Mouse (Mus musculus): ENCODE measurements around the gene Gm14399. TPM values are rescaled to one million over a fixed set of nuclear protein-coding genes. Genes with fewer than 3 reads are reported as not detected.
"Not testable (repeated sequence)": the region's sequence is repeated elsewhere in the genome, so short reads cannot be mapped to it uniquely, and the experiment has no call there.

The Gm14399 gene
- polyA plus RNA-seq (2012; rRNA removed), result 0.40 and 15.9 TPM in 2 replicates

GRCm38 (mm10) chr2:175141993-175142295 is at the start of gene Gm14399:
Gene Gm14399 (minus strand): TSS chr2:175142012.
- H3K27me3 ChIP-seq (ENCODE audit: control insufficient read depth, insufficient read depth, low read length); H3K36me3 ChIP-seq (ENCODE audit: control insufficient read depth, insufficient read depth, low read length); H3K27ac ChIP-seq (ENCODE audit: control insufficient read depth, insufficient read depth, low read depth, low read length); H3K4me1 ChIP-seq (ENCODE audit: control insufficient read depth, insufficient read depth, low read length): not testable (repeated sequence)
- H3K4me3 ChIP-seq (ENCODE audit: control insufficient read depth, low read depth, low read length), result peak within 1 kb of the TSS; percentile 41

GRCm38 (mm10) chr2:175179008-175179407 is 37.2 kb upstream of the Gm14399 start:
- H3K4me1 ChIP-seq (ENCODE audit: control insufficient read depth, insufficient read depth, low read length); H3K27ac ChIP-seq (ENCODE audit: control insufficient read depth, insufficient read depth, low read depth, low read length); H3K36me3 ChIP-seq (ENCODE audit: control insufficient read depth, insufficient read depth, low read length); H3K4me3 ChIP-seq (ENCODE audit: control insufficient read depth, low read depth, low read length); H3K27me3 ChIP-seq (ENCODE audit: control insufficient read depth, insufficient read depth, low read length): not testable (repeated sequence)

GRCm38 (mm10) chr2:175176312-175176711 is 34.5 kb upstream of the Gm14399 start:
- H3K4me1 ChIP-seq (ENCODE audit: control insufficient read depth, insufficient read depth, low read length), result no peaks in the 10 kb centered on the region
- H3K27me3 ChIP-seq (ENCODE audit: control insufficient read depth, insufficient read depth, low read length), result no peaks in the 10 kb centered on the region
- TF ChIP-seq POLR2A (IDR thresholded peaks at IDR 0.05; ENCODE audit: control insufficient read depth, low read depth, low read length) (no peak), CTCF (IDR thresholded peaks at IDR 0.05; ENCODE audit: control insufficient read depth, insufficient read depth, insufficient replicate concordance, low read depth, low read length) (no peak)
- no peaks in the 10 kb centered on the region for H3K36me3 ChIP-seq (ENCODE audit: control insufficient read depth, insufficient read depth, low read length)
- no peak overlapping the region for H3K4me3 ChIP-seq (ENCODE audit: control insufficient read depth, low read depth, low read length)
- no peak overlapping the region for H3K27ac ChIP-seq (ENCODE audit: control insufficient read depth, insufficient read depth, low read depth, low read length)

GRCm38 (mm10) chr2:175175401-175176180 is 33.8 kb upstream of the Gm14399 start, which contains the start of gene Gm14443:
Gene Gm14443 (minus strand): TSS chr2:175175871.
- H3K4me3 ChIP-seq (ENCODE audit: control insufficient read depth, low read depth, low read length); H3K27ac ChIP-seq (ENCODE audit: control insufficient read depth, insufficient read depth, low read depth, low read length); H3K36me3 ChIP-seq (ENCODE audit: control insufficient read depth, insufficient read depth, low read length); H3K27me3 ChIP-seq (ENCODE audit: control insufficient read depth, insufficient read depth, low read length); H3K4me1 ChIP-seq (ENCODE audit: control insufficient read depth, insufficient read depth, low read length): not testable (repeated sequence)

- not testable (repeated sequence) for H3K27ac ChIP-seq (ENCODE audit: control insufficient read depth, insufficient read depth, low read depth, low read length); H3K27me3 ChIP-seq (ENCODE audit: control insufficient read depth, insufficient read depth, low read length); H3K36me3 ChIP-seq (ENCODE audit: control insufficient read depth, insufficient read depth, low read length); H3K4me3 ChIP-seq (ENCODE audit: control insufficient read depth, low read depth, low read length); H3K4me1 ChIP-seq (ENCODE audit: control insufficient read depth, insufficient read depth, low read length)
These were observed 32.2 kb upstream of the Gm14399 start for GRCm38 (mm10) chr2:175174058-175174457.

- H3K36me3 ChIP-seq (ENCODE audit: control insufficient read depth, insufficient read depth, low read length); H3K27ac ChIP-seq (ENCODE audit: control insufficient read depth, insufficient read depth, low read depth, low read length); H3K27me3 ChIP-seq (ENCODE audit: control insufficient read depth, insufficient read depth, low read length); H3K4me1 ChIP-seq (ENCODE audit: control insufficient read depth, insufficient read depth, low read length); H3K4me3 ChIP-seq (ENCODE audit: control insufficient read depth, low read depth, low read length): not testable (repeated sequence)
These were observed 31.2 kb upstream of the Gm14399 start for GRCm38 (mm10) chr2:175172906-175173595.

- no peaks in the 10 kb centered on the region for H3K27me3 ChIP-seq (ENCODE audit: control insufficient read depth, insufficient read depth, low read length)
- H3K4me3 ChIP-seq (ENCODE audit: control insufficient read depth, low read depth, low read length), result no peak overlapping the region
- H3K36me3 ChIP-seq (ENCODE audit: control insufficient read depth, insufficient read depth, low read length), result no peaks in the 10 kb centered on the region
- TF ChIP-seq POLR2A (IDR thresholded peaks at IDR 0.05; ENCODE audit: control insufficient read depth, low read depth, low read length), result no peak
- TF ChIP-seq CTCF (IDR thresholded peaks at IDR 0.05; ENCODE audit: control insufficient read depth, insufficient read depth, insufficient replicate concordance, low read depth, low read length), result no peak
- no peak overlapping the region for H3K27ac ChIP-seq (ENCODE audit: control insufficient read depth, insufficient read depth, low read depth, low read length)
- H3K4me1 ChIP-seq (ENCODE audit: control insufficient read depth, insufficient read depth, low read length), result no peaks in the 10 kb centered on the region
These were observed 30.3 kb upstream of the Gm14399 start for GRCm38 (mm10) chr2:175172123-175172522.

GRCm38 (mm10) chr2:175166870-175167269 is 25.1 kb upstream of the Gm14399 start:
- H3K4me3 ChIP-seq (ENCODE audit: control insufficient read depth, low read depth, low read length); H3K4me1 ChIP-seq (ENCODE audit: control insufficient read depth, insufficient read depth, low read length); H3K27me3 ChIP-seq (ENCODE audit: control insufficient read depth, insufficient read depth, low read length); H3K36me3 ChIP-seq (ENCODE audit: control insufficient read depth, insufficient read depth, low read length); H3K27ac ChIP-seq (ENCODE audit: control insufficient read depth, insufficient read depth, low read depth, low read length): not testable (repeated sequence)

- H3K27ac ChIP-seq (ENCODE audit: control insufficient read depth, insufficient read depth, low read depth, low read length); H3K36me3 ChIP-seq (ENCODE audit: control insufficient read depth, insufficient read depth, low read length); H3K27me3 ChIP-seq (ENCODE audit: control insufficient read depth, insufficient read depth, low read length); H3K4me3 ChIP-seq (ENCODE audit: control insufficient read depth, low read depth, low read length); H3K4me1 ChIP-seq (ENCODE audit: control insufficient read depth, insufficient read depth, low read length): not testable (repeated sequence)
These were observed 23.3 kb upstream of the Gm14399 start for GRCm38 (mm10) chr2:175165110-175165509.

GRCm38 (mm10) chr2:175161438-175161837 is 19.6 kb upstream of the Gm14399 start:
- not testable (repeated sequence) for H3K4me3 ChIP-seq (ENCODE audit: control insufficient read depth, low read depth, low read length); H3K36me3 ChIP-seq (ENCODE audit: control insufficient read depth, insufficient read depth, low read length); H3K27ac ChIP-seq (ENCODE audit: control insufficient read depth, insufficient read depth, low read depth, low read length)

More at GRCm38 (mm10) chr2:175161438-175161837, 19.6 kb upstream of the Gm14399 start:
- H3K4me1 ChIP-seq (ENCODE audit: control insufficient read depth, insufficient read depth, low read length); H3K27me3 ChIP-seq (ENCODE audit: control insufficient read depth, insufficient read depth, low read length): not testable (repeated sequence)

Measured in testis, adult 2 months (tissue).